Mouse (Mus musculus): ENCODE data around the gene Mrpl34. TPM values are rescaled to one million over a fixed set of nuclear protein-coding genes. Genes with fewer than 3 reads are reported as not detected.
A peak's percentile ranks its signal among the peaks of the same experiment; 100 is the strongest.

The Mrpl34 gene
- polyA plus RNA-seq, 1 experiment from 2014 or later, result 148 TPM

GRCm38 (mm10) chr8:71497077-71497645 is 32.4 kb downstream of the Mrpl34 start:
- H3K36me3 ChIP-seq (ENCODE audit: control insufficient read depth, insufficient read depth, low read length), result peaks cover 7% of the 10 kb centered on the region; the same call in 1 of the 2 replicates
- no peaks in the 10 kb centered on the region for H3K27me3 ChIP-seq (ENCODE audit: control insufficient read depth, insufficient read depth, low read length)
- H3K9ac ChIP-seq (ENCODE audit: low read length), result no peak overlapping the region
- no peak overlapping the region for H3K4me3 ChIP-seq (replicated peaks; ENCODE audit: low read length)
- no peak overlapping the region for H3K4me2 ChIP-seq (ENCODE audit: low read depth, low read length)
- peaks cover 32% of the 10 kb centered on the region for H3K4me1 ChIP-seq (ENCODE audit: control insufficient read depth, insufficient read depth, low read length)
- H3K9me3 ChIP-seq (replicated peaks; ENCODE audit: control insufficient read depth, low read length), result no peaks in the 10 kb centered on the region
- ATAC-seq (ENCODE audit: insufficient read depth, low FRiP score), result no peak
- 89% methylated on average over 1 of the region's 1 CpGs for WGBS
- peak overlapping the region; percentile 56 for H3K27ac ChIP-seq (ENCODE audit: low read length)

DNA sequence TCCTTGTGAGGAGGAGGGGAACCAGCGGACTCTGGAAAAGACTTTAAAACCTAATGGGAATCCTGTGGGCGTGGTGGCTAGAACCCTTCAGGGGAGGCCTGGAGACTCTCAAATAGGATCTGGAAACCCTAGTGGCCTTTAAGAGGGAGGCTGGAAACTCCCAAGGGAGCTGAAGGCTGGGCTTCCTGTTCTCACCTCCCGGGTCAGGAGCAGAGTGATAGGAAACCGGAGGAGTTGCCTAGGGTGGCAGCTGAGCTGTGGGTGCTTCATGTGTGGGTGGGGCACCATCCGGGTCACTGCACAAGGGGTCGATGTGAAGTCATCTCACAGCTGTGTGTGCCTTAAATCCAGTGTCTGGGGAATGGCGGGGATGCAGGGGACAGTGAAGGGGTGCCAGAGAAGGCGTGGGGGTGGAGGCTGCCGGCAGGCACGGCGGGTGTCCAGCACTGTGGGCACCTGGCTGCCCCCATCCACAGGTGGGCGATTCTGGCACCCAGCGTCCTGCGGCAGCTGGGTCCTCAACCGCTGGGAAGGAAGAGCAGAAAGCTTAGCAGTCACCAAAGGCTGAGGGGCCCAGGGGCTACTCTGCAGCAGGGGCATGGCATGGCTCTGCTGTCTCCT is 33.2 kb downstream of the Mrpl34 start:
- H3K27me3 ChIP-seq (ENCODE audit: control insufficient read depth, insufficient read depth, low read length), result no peaks in the 10 kb centered on the region
- H3K4me1 ChIP-seq (ENCODE audit: control insufficient read depth, insufficient read depth, low read length), result peaks cover 32% of the 10 kb centered on the region
- 26% methylated on average over 15 of the region's 15 CpGs for WGBS
- ATAC-seq (ENCODE audit: insufficient read depth, low FRiP score), result no peak
- H3K36me3 ChIP-seq (ENCODE audit: control insufficient read depth, insufficient read depth, low read length), result no peaks in the 10 kb centered on the region; the same call in 1 of the 2 replicates
- no peaks in the 10 kb centered on the region for H3K9me3 ChIP-seq (replicated peaks; ENCODE audit: control insufficient read depth, low read length)
- no peak overlapping the region for H3K4me3 ChIP-seq (replicated peaks; ENCODE audit: low read length)
- peak overlapping the region; percentile 62 for H3K27ac ChIP-seq (ENCODE audit: low read length)
- H3K9ac ChIP-seq (ENCODE audit: low read length), result peak overlapping the region; percentile 52
- H3K4me2 ChIP-seq (ENCODE audit: low read depth, low read length), result no peak overlapping the region

DNA sequence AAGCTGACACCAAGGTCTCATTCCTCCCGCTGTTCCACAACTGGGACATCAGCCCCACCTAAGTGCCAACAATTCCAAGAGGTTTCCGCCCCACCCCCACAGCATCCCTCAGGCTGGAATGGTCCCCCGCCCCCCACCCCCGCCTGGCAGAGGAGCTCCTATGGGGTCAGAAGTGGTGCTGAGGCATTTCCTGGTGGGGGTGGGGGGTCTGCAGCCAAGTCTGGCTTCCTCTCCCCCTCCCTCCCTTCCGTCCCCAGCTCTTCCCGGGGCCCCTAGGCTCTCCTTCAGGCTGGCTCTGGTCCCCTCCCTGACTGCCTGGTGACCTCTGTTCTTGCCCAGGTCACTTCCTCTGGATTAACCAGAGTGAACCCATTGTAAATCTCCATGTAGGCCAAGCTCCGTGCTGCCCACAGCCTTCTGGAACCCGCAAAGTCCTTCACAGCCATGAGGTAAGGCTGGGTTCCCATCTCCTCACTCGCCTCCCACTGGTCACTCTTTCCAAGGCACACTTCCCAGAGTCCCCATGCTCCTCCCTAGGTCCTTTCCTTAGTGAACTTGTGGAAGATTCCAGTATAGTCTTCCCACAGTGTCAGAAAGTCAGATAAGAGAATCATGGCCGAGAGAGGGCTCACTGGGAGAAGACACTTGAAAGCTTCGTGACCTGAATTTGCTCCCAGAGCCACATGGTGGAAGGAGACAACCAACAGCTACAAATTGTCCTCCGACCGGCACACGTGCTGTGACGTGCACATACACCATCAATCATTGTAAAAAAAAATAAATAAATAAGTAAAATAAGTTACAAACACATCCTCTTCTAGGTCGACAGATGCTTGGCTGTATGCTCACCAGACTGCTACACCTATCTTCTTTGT is 34.3 kb downstream of the Mrpl34 start:
- peak overlapping the region; percentile 62; the same call in 1 of the 2 replicates for H3K27ac ChIP-seq (ENCODE audit: low read length)
- H3K9ac ChIP-seq (ENCODE audit: low read length), result no peak overlapping the region
- H3K27me3 ChIP-seq (ENCODE audit: control insufficient read depth, insufficient read depth, low read length), result no peaks in the 10 kb centered on the region
- H3K4me3 ChIP-seq (replicated peaks; ENCODE audit: low read length), result no peak overlapping the region
- H3K36me3 ChIP-seq (ENCODE audit: control insufficient read depth, insufficient read depth, low read length), result no peaks in the 10 kb centered on the region
- no peak overlapping the region for H3K4me2 ChIP-seq (ENCODE audit: low read depth, low read length)
- H3K9me3 ChIP-seq (replicated peaks; ENCODE audit: control insufficient read depth, low read length), result no peaks in the 10 kb centered on the region
- 26% methylated on average over 16 of the region's 16 CpGs for WGBS
- H3K4me1 ChIP-seq (ENCODE audit: control insufficient read depth, insufficient read depth, low read length), result peaks cover 32% of the 10 kb centered on the region
- 0 out of 2 replicates have a peak, but pooled peaks have one; percentile 9 for ATAC-seq (ENCODE audit: insufficient read depth, low FRiP score)

- no peak overlapping the region for H3K4me2 ChIP-seq (ENCODE audit: low read depth, low read length)
- H3K9ac ChIP-seq (ENCODE audit: low read length), result no peak overlapping the region
- 0 out of 2 replicates have a peak, but pooled peaks cover 6% of the 10 kb centered on the region for H3K4me1 ChIP-seq (ENCODE audit: control insufficient read depth, insufficient read depth, low read length)
- H3K9me3 ChIP-seq (replicated peaks; ENCODE audit: control insufficient read depth, low read length), result no peaks in the 10 kb centered on the region
- no peak overlapping the region for H3K4me3 ChIP-seq (replicated peaks; ENCODE audit: low read length)
- 89% methylated on average over 4 of the region's 4 CpGs for WGBS
- H3K27me3 ChIP-seq (ENCODE audit: control insufficient read depth, insufficient read depth, low read length), result peaks cover 35% of the 10 kb centered on the region
- H3K27ac ChIP-seq (ENCODE audit: low read length), result no peak overlapping the region
- no peaks in the 10 kb centered on the region for H3K36me3 ChIP-seq (ENCODE audit: control insufficient read depth, insufficient read depth, low read length)
- ATAC-seq (ENCODE audit: insufficient read depth, low FRiP score), result no peak
Observed at GRCm38 (mm10) chr8:71504349-71504748, 39.6 kb downstream of the Mrpl34 start.

DNA sequence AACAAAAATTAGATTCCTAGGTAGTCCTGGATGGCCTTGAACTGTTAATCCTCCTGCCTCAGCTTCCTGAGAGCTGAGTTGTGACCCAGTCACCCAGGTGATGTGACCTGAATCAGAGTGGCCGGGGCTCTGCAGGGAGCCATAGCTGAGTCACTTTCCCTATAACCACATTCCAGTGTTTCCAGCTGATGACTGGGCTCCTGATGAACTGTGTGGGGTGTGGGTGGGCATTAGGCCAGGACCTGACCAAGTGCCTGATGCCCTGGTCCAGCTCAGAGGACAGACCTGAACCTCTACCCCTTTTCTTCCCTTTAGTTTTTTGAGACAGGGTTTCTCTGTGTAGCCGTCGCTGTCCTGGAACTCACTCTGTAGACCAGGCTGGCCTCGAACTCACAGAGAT is 40.6 kb downstream of the Mrpl34 start:
- Histone ChIP-seq H3K4me3 (replicated peaks; ENCODE audit: low read length) (no peak overlapping the region), H3K36me3 (ENCODE audit: control insufficient read depth, insufficient read depth, low read length) (no peaks in the 10 kb centered on the region), H3K9ac (ENCODE audit: low read length) (no peak overlapping the region), H3K27ac (ENCODE audit: low read length) (no peak overlapping the region), H3K4me2 (ENCODE audit: low read depth, low read length) (no peak overlapping the region), H3K27me3 (ENCODE audit: control insufficient read depth, insufficient read depth, low read length) (peaks cover 39% of the 10 kb centered on the region), H3K9me3 (replicated peaks; ENCODE audit: control insufficient read depth, low read length) (no peaks in the 10 kb centered on the region), H3K4me1 (ENCODE audit: control insufficient read depth, insufficient read depth, low read length) (0 out of 2 replicates have a peak, but pooled peaks cover 6% of the 10 kb centered on the region)
- WGBS, result 91% methylated on average over 4 of the region's 4 CpGs
- no peak for ATAC-seq (ENCODE audit: insufficient read depth, low FRiP score)

GRCm38 (mm10) chr8:71505979-71506378 is 41.2 kb downstream of the Mrpl34 start:
- ATAC-seq (ENCODE audit: insufficient read depth, low FRiP score), result no peak
- no peak overlapping the region for H3K27ac ChIP-seq (ENCODE audit: low read length)
- H3K9me3 ChIP-seq (replicated peaks; ENCODE audit: control insufficient read depth, low read length), result no peaks in the 10 kb centered on the region
- H3K4me2 ChIP-seq (ENCODE audit: low read depth, low read length), result no peak overlapping the region
- H3K4me3 ChIP-seq (replicated peaks; ENCODE audit: low read length), result no peak overlapping the region
- no peak overlapping the region for H3K9ac ChIP-seq (ENCODE audit: low read length)
- 0 out of 2 replicates have a peak, but pooled peaks cover 6% of the 10 kb centered on the region for H3K4me1 ChIP-seq (ENCODE audit: control insufficient read depth, insufficient read depth, low read length)
- 73% methylated on average over 4 of the region's 4 CpGs for WGBS
- H3K36me3 ChIP-seq (ENCODE audit: control insufficient read depth, insufficient read depth, low read length), result no peaks in the 10 kb centered on the region
- H3K27me3 ChIP-seq (ENCODE audit: control insufficient read depth, insufficient read depth, low read length), result peaks cover 39% of the 10 kb centered on the region

GRCm38 (mm10) chr8:71507589-71508104 is 42.9 kb downstream of the Mrpl34 start:
- Histone ChIP-seq H3K4me2 (ENCODE audit: low read depth, low read length) (peak overlapping the region; percentile 58), H3K4me3 (replicated peaks; ENCODE audit: low read length) (peak overlapping the region; percentile 44), H3K4me1 (ENCODE audit: control insufficient read depth, insufficient read depth, low read length) (0 out of 2 replicates have a peak, but pooled peaks cover 6% of the 10 kb centered on the region), H3K27me3 (ENCODE audit: control insufficient read depth, insufficient read depth, low read length) (peaks cover 39% of the 10 kb centered on the region), H3K9ac (ENCODE audit: low read length) (peak overlapping the region; percentile 44), H3K36me3 (ENCODE audit: control insufficient read depth, insufficient read depth, low read length) (no peaks in the 10 kb centered on the region), H3K27ac (ENCODE audit: low read length) (no peak overlapping the region), H3K9me3 (replicated peaks; ENCODE audit: control insufficient read depth, low read length) (no peaks in the 10 kb centered on the region)
- peak; percentile 65; the same call in 1 of the 2 replicates for ATAC-seq (ENCODE audit: insufficient read depth, low FRiP score)
- WGBS, result under 1% methylated on average over 61 of the region's 61 CpGs

- H3K4me1 ChIP-seq (ENCODE audit: control insufficient read depth, insufficient read depth, low read length), result 0 out of 2 replicates have a peak, but pooled peaks cover 6% of the 10 kb centered on the region
- H3K4me2 ChIP-seq (ENCODE audit: low read depth, low read length), result no peak overlapping the region; the same call in 1 of the 2 replicates
- H3K4me3 ChIP-seq (replicated peaks; ENCODE audit: low read length), result peak overlapping the region; percentile 11
- H3K27ac ChIP-seq (ENCODE audit: low read length), result no peak overlapping the region
- peak overlapping the region; percentile 31; the same call in 1 of the 2 replicates for H3K9ac ChIP-seq (ENCODE audit: low read length)
- WGBS, result 74% methylated on average over 2 of the region's 2 CpGs
- ATAC-seq (ENCODE audit: insufficient read depth, low FRiP score), result no peak
- H3K27me3 ChIP-seq (ENCODE audit: control insufficient read depth, insufficient read depth, low read length), result peaks cover 39% of the 10 kb centered on the region
- no peaks in the 10 kb centered on the region for H3K36me3 ChIP-seq (ENCODE audit: control insufficient read depth, insufficient read depth, low read length)
- no peaks in the 10 kb centered on the region for H3K9me3 ChIP-seq (replicated peaks; ENCODE audit: control insufficient read depth, low read length)
Observed at GRCm38 (mm10) chr8:71509316-71509715, 44.6 kb downstream of the Mrpl34 start.

Data from stomach, embryonic 16.5 days (tissue).